Mouse (Mus musculus): Measurements from ENCODE around the gene Ssbp3. TPM values are rescaled to one million over a fixed set of nuclear protein-coding genes. Genes with fewer than 3 reads are reported as not detected.

The Ssbp3 gene
- total and polyA plus RNA-seq, 3 experiments: 30.5 to 242 (median 116) TPM

GRCm38 (mm10) chr4:107012005-107012478, 101.5 kb downstream of the Ssbp3 start:
- Histone ChIP-seq H3K27me3 (ENCODE audit: control insufficient read depth in 1 of 2, insufficient read depth in 2 of 2, low read length in 2 of 2) (no peaks in the 10 kb centered on the region), H3K9ac (ENCODE audit: control insufficient read depth, low read depth, low read length, poor library complexity, severe bottlenecking) (no peak overlapping the region), H3K4me1 (ENCODE audit: control insufficient read depth in 1 of 2, insufficient read depth in 2 of 2, low read length in 2 of 2) (peaks cover 18 to 22% of the 10 kb centered on the region in 2 experiments), H3K27ac (ENCODE audit: control insufficient read depth, low read depth, low read length) (no peak overlapping the region), H3K9me3 (replicated peaks; ENCODE audit: insufficient read depth, low read length) (no peaks in the 10 kb centered on the region), H3K4me3 (ENCODE audit: control insufficient read depth in 1 of 2, insufficient read depth in 1 of 2, low read depth in 2 of 2, low read length in 2 of 2) (no peak overlapping the region), H3K79me2 (ENCODE audit: control insufficient read depth, insufficient read depth, low read length, poor library complexity) (peaks cover 7% of the 10 kb centered on the region), H3K36me3 (ENCODE audit: control insufficient read depth in 1 of 2, insufficient read depth in 2 of 2, low read length in 2 of 2) (peaks cover 2 to 17% of the 10 kb centered on the region in 2 experiments; a peak in 3 of 4 replicates)
- DNase-seq (ENCODE audit: low read depth, low spot score): no peak
- TF ChIP-seq ETS1 (IDR thresholded peaks at IDR 0.05; ENCODE audit: low read depth, low read length) (no peak), ELF1 (IDR thresholded peaks at IDR 0.05; ENCODE audit: low read depth, low read length) (no peak), RAD21 (IDR thresholded peaks at IDR 0.05; ENCODE audit: low read depth, low read length) (no peak), TCF12 (IDR thresholded peaks at IDR 0.05; ENCODE audit: low read depth, low read length) (no peak), POLR2AphosphoS5 (IDR thresholded peaks at IDR 0.05; ENCODE audit: borderline replicate concordance, low read depth, low read length) (no peak), MAZ (IDR thresholded peaks at IDR 0.05; ENCODE audit: low read depth, low read length) (no peak), USF1 (IDR thresholded peaks at IDR 0.05; ENCODE audit: low read depth, low read length) (no peak), NELFE (IDR thresholded peaks at IDR 0.05; ENCODE audit: low read depth, low read length) (no peak), POLR2AphosphoS2 (IDR thresholded peaks at IDR 0.05; ENCODE audit: low read length) (no peak), SIN3A (IDR thresholded peaks at IDR 0.05; ENCODE audit: low read length) (no peak), CHD2 (IDR thresholded peaks at IDR 0.05; ENCODE audit: low read length) (no peak), RCOR1 (IDR thresholded peaks at IDR 0.05; ENCODE audit: low read depth, low read length) (no peak), ZMIZ1 (IDR thresholded peaks at IDR 0.05; ENCODE audit: low read depth, low read length) (no peak), MEF2A (IDR thresholded peaks at IDR 0.05; ENCODE audit: extremely low read depth, insufficient replicate concordance, low read depth, low read length, poor library complexity, severe bottlenecking) (no peak), GATA1 (IDR thresholded peaks at IDR 0.05; ENCODE audit: low read depth, low read length) (no peak), ZNF384 (IDR thresholded peaks at IDR 0.05; ENCODE audit: low read depth, low read length) (no peak), CTCF (IDR thresholded peaks at IDR 0.05 in 2 of 3, conservative IDR thresholded peaks at IDR 0.05 in 1 of 3; ENCODE audit: control insufficient read depth in 1 of 3, insufficient read depth in 1 of 3, low read depth in 2 of 3, low read length in 3 of 3, poor library complexity in 1 of 3, severe bottlenecking in 1 of 3) (no peak)

GRCm38 (mm10) chr4:107012574-107012973, 102.1 kb downstream of the Ssbp3 start:
- Histone ChIP-seq H3K4me1 (ENCODE audit: control insufficient read depth in 1 of 2, insufficient read depth in 2 of 2, low read length in 2 of 2) (peaks cover 14 to 17% of the 10 kb centered on the region in 2 experiments), H3K27ac (ENCODE audit: control insufficient read depth, low read depth, low read length) (no peak overlapping the region), H3K36me3 (ENCODE audit: control insufficient read depth in 1 of 2, insufficient read depth in 2 of 2, low read length in 2 of 2) (peaks cover 2 to 14% of the 10 kb centered on the region in 2 experiments; a peak in 3 of 4 replicates), H3K4me3 (ENCODE audit: control insufficient read depth in 1 of 2, insufficient read depth in 1 of 2, low read depth in 2 of 2, low read length in 2 of 2) (no peak overlapping the region), H3K27me3 (ENCODE audit: control insufficient read depth in 1 of 2, insufficient read depth in 2 of 2, low read length in 2 of 2) (no peaks in the 10 kb centered on the region), H3K9ac (ENCODE audit: control insufficient read depth, low read depth, low read length, poor library complexity, severe bottlenecking) (no peak overlapping the region), H3K9me3 (replicated peaks; ENCODE audit: insufficient read depth, low read length) (no peaks in the 10 kb centered on the region), H3K79me2 (ENCODE audit: control insufficient read depth, insufficient read depth, low read length, poor library complexity) (peaks cover 6% of the 10 kb centered on the region)
- no peak for DNase-seq (ENCODE audit: low read depth, low spot score)
- TF ChIP-seq GATA1 (IDR thresholded peaks at IDR 0.05; ENCODE audit: low read depth, low read length) (no peak), ZKSCAN1 (IDR thresholded peaks at IDR 0.05; ENCODE audit: low read depth, low read length) (no peak), MAX (IDR thresholded peaks at IDR 0.05; ENCODE audit: low read length) (no peak), MXI1 (IDR thresholded peaks at IDR 0.05; ENCODE audit: low read depth, low read length) (no peak), ZNF384 (IDR thresholded peaks at IDR 0.05; ENCODE audit: low read depth, low read length) (no peak), NRF1 (IDR thresholded peaks at IDR 0.05; ENCODE audit: insufficient read depth, low read depth, low read length, poor library complexity, severe bottlenecking) (no peak), ZC3H11A (IDR thresholded peaks at IDR 0.05; ENCODE audit: low read depth, low read length) (no peak), MAZ (IDR thresholded peaks at IDR 0.05; ENCODE audit: low read depth, low read length) (no peak), EP300 (IDR thresholded peaks at IDR 0.05; ENCODE audit: low read depth in 1 of 2, low read length in 2 of 2) (no peak), ZMIZ1 (IDR thresholded peaks at IDR 0.05; ENCODE audit: low read depth, low read length) (no peak)

Data from MEL (cell line).